Mouse (Mus musculus): ENCODE results near the gene Iars.
"Not testable (repeated sequence)": the region's sequence is repeated elsewhere in the genome, so short reads cannot be mapped to it uniquely, and the experiment has no call there.

The Iars gene

GRCm38 (mm10) chr13:49738011-49738410, 56.1 kb downstream of the Iars start:
- DNase-seq (ENCODE audit: low read depth): no peak

- no peak for DNase-seq (ENCODE audit: low read depth)
These were observed 59.6 kb downstream of the Iars start for GRCm38 (mm10) chr13:49741285-49742040.

- DNase-seq (ENCODE audit: low read depth): no peak
These were observed 74.7 kb downstream of the Iars start for GRCm38 (mm10) chr13:49756591-49756990.

- no peak for DNase-seq (ENCODE audit: low read depth)
These were observed 76.1 kb downstream of the Iars start for GRCm38 (mm10) chr13:49757966-49758365.

- DNase-seq (ENCODE audit: low read depth): no peak
These were observed 78.8 kb downstream of the Iars start for GRCm38 (mm10) chr13:49760675-49761074.

- DNase-seq (ENCODE audit: low read depth): no peak
These were observed 80.3 kb downstream of the Iars start for GRCm38 (mm10) chr13:49762208-49762607.

GRCm38 (mm10) chr13:49765306-49765705, 83.4 kb downstream of the Iars start:
- DNase-seq (ENCODE audit: low read depth): no peak

- DNase-seq (ENCODE audit: low read depth): no peak
These were observed 84.4 kb downstream of the Iars start for GRCm38 (mm10) chr13:49766269-49766668.

GRCm38 (mm10) chr13:49768048-49768447, 86.1 kb downstream of the Iars start:
- no peak for DNase-seq (ENCODE audit: low read depth)

GRCm38 (mm10) chr13:49769111-49769510, 87.2 kb downstream of the Iars start:
- DNase-seq (ENCODE audit: low read depth): no peak

GRCm38 (mm10) chr13:49771536-49771935, 89.6 kb downstream of the Iars start:
- not testable (repeated sequence) for DNase-seq (ENCODE audit: low read depth)
